Mouse (Mus musculus): ENCODE results near the gene Tspan13. TPM values are rescaled to one million over a fixed set of nuclear protein-coding genes. Genes with fewer than 3 reads are reported as not detected.
A peak's percentile ranks its signal among the peaks of the same experiment; 100 is the strongest.

Tspan13 gene
- 0.87 TPM for polyA plus RNA-seq (2012; fragmentation: generic; extraction: Trizol)
- long read RNA-seq, experiment 1, partial matches to known transcripts: 0 of 1 reads
- long read RNA-seq, experiment 1, other reads (novel, unspliced or antisense): 0 of 1 reads
- long read RNA-seq, experiment 2, partial matches to known transcripts: 0 of 1 reads
- long read RNA-seq, experiment 2, other reads (novel, unspliced or antisense): 0 of 1 reads

DNA sequence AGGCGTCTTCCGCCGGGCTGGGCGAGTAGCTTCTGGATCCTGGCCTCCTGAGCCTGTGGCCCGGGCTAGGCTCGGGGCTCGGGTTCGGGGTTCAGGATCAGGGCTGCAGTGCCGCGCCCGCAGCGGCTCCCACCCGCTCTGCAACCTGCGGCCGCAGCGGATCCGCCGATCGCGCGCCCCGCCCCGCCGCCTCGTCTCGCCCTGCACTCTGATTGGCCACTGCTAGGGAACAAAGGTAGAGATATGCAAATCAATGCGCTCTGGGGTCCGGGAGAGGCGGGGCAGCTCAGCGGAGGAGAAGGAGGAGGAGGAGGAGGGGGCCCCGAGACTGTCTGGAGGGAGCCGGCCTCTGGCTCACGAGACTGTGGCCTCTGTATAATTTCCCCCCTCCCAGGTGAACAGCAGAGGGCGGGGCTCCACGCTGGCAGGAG is at the start of gene Tspan13:
Gene Tspan13 (minus strand): TSS at position 153 of the 431 bp plus-strand sequence.
- Histone ChIP-seq H3K79me2 (ENCODE audit: control insufficient read depth, insufficient read depth) (no peaks in the 10 kb centered on the region), H3K27me3 (ENCODE audit: control insufficient read depth, insufficient read depth, insufficient read length) (no peaks in the 10 kb centered on the region), H3K79me3 (ENCODE audit: low read depth) (no peaks in the 10 kb centered on the region), H3ac (ENCODE audit: control insufficient read depth, insufficient read length, low read depth) (peak within 1 kb of the TSS; percentile 77), H3K4me3 (ENCODE audit: insufficient read depth, poor library complexity, severe bottlenecking) (no peak within 1 kb of the TSS), H3K36me3 (ENCODE audit: control insufficient read depth, insufficient read depth) (no peaks in the 10 kb centered on the region)
- TF ChIP-seq MYOD1 (IDR thresholded peaks at IDR 0.05; ENCODE audit: control insufficient read depth, insufficient read length, low read depth) (no peak), FOSL1 (IDR thresholded peaks at IDR 0.05; ENCODE audit: insufficient read depth, low read length, poor library complexity, severe bottlenecking) (no peak), CTCF (IDR thresholded peaks at IDR 0.05; ENCODE audit: control insufficient read depth, insufficient read depth, insufficient read length) (no peak), MYOG (IDR thresholded peaks at IDR 0.05; ENCODE audit: control insufficient read depth, extremely low read depth, insufficient read length) (no peak), CEBPB (IDR thresholded peaks at IDR 0.05; ENCODE audit: low read depth) (no peak)

DNA sequence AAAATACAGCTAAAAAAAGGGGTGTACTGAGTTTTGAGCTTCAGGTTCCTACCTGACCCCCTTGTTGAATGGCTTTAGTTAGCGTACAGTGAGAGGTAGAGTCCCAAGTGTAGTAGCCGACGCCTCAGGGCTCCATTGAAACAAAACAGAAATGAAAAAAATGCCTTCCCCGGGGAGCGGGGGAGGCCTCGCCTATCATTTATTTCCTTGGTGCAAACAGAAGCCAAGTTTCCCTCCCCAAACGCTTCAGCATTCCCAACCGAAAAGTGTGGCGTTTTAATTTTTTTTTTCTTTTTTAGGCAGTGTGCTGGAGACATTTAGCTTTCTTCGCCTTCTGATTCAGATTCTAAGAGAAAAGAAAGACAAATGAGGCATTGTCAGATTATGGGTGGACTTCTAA is 49.7 kb upstream of the Tspan13 start:
- H3K79me3 ChIP-seq (ENCODE audit: low read depth): no peaks in the 10 kb centered on the region
- no peak overlapping the region for H3ac ChIP-seq (ENCODE audit: control insufficient read depth, insufficient read length, low read depth)
- no peak overlapping the region for H3K4me3 ChIP-seq (ENCODE audit: insufficient read depth, poor library complexity, severe bottlenecking)
- H3K79me2 ChIP-seq (ENCODE audit: control insufficient read depth, insufficient read depth): no peaks in the 10 kb centered on the region
- peaks cover 35% of the 10 kb centered on the region for H3K36me3 ChIP-seq (ENCODE audit: control insufficient read depth, insufficient read depth)
- no peaks in the 10 kb centered on the region for H3K27me3 ChIP-seq (ENCODE audit: control insufficient read depth, insufficient read depth, insufficient read length)
- TF ChIP-seq FOSL1 (IDR thresholded peaks at IDR 0.05; ENCODE audit: insufficient read depth, low read length, poor library complexity, severe bottlenecking) (no peak), CTCF (IDR thresholded peaks at IDR 0.05; ENCODE audit: control insufficient read depth, insufficient read depth, insufficient read length) (no peak), CEBPB (IDR thresholded peaks at IDR 0.05; ENCODE audit: low read depth) (no peak), MAX (IDR thresholded peaks at IDR 0.05) (no peak), USF1 (IDR thresholded peaks at IDR 0.05; ENCODE audit: low read depth) (no peak), MYOD1 (IDR thresholded peaks at IDR 0.05; ENCODE audit: control insufficient read depth, insufficient read length, low read depth) (no peak), MYOG (IDR thresholded peaks at IDR 0.05; ENCODE audit: control insufficient read depth, extremely low read depth, insufficient read length) (no peak)

DNA sequence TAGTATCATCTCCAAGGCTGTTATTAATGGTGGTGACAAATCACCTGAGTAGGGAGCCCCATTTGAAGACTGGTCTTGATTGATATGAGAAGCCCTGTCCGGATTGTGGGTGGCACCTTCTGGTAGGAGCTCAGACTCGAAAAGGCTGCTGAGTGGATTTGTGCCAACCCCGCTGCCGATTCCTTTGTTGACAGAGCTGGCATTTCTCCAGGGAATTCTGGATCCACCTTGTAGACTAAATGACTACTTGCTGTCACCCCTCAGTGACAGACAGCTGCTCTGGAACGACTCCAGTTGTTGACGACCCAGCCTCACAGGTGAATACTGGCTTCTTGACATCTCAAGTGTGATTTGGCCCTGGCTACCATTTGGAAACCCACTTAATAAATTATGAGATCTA is 46.9 kb upstream of the Tspan13 start:
- no peak for TF ChIP-seq MAX (IDR thresholded peaks at IDR 0.05)
- TF ChIP-seq MYOG (IDR thresholded peaks at IDR 0.05; ENCODE audit: control insufficient read depth, extremely low read depth, insufficient read length): no peak
- TF ChIP-seq FOSL1 (IDR thresholded peaks at IDR 0.05; ENCODE audit: insufficient read depth, low read length, poor library complexity, severe bottlenecking): no peak
- TF ChIP-seq CEBPB (IDR thresholded peaks at IDR 0.05; ENCODE audit: low read depth): no peak
- TF ChIP-seq MYOD1 (IDR thresholded peaks at IDR 0.05; ENCODE audit: control insufficient read depth, insufficient read length, low read depth): no peak
- no peak for TF ChIP-seq CTCF (IDR thresholded peaks at IDR 0.05; ENCODE audit: control insufficient read depth, insufficient read depth, insufficient read length)
- no peak for TF ChIP-seq USF1 (IDR thresholded peaks at IDR 0.05; ENCODE audit: low read depth)
- H3K79me3 ChIP-seq (ENCODE audit: low read depth): no peaks in the 10 kb centered on the region

DNA sequence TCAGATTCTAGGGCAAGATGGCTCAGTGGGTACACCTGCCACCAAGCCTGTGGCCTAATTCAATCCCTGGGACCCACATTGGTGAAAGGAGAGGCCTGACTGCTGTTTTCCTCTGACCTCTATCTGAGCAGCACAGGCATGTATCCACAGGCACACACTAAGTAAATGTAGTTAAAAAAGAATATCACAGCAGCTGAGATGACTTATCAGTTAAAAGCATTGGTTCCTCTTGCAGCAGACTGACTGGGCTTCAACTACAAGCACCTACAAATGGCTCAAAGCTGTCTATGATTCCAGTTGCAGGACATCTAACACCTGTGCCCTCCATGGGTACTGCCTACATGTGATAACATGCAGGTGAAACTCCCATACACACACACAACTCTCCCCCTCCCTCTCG is 46.5 kb upstream of the Tspan13 start:
- TF ChIP-seq CEBPB (IDR thresholded peaks at IDR 0.05; ENCODE audit: low read depth) (no peak), MYOG (IDR thresholded peaks at IDR 0.05; ENCODE audit: control insufficient read depth, extremely low read depth, insufficient read length) (no peak), FOSL1 (IDR thresholded peaks at IDR 0.05; ENCODE audit: insufficient read depth, low read length, poor library complexity, severe bottlenecking) (no peak), USF1 (IDR thresholded peaks at IDR 0.05; ENCODE audit: low read depth) (no peak), MYOD1 (IDR thresholded peaks at IDR 0.05; ENCODE audit: control insufficient read depth, insufficient read length, low read depth) (no peak), MAX (IDR thresholded peaks at IDR 0.05) (no peak), CTCF (IDR thresholded peaks at IDR 0.05; ENCODE audit: control insufficient read depth, insufficient read depth, insufficient read length) (no peak)
- no peak overlapping the region for H3ac ChIP-seq (ENCODE audit: control insufficient read depth, insufficient read length, low read depth)
- H3K27me3 ChIP-seq (ENCODE audit: control insufficient read depth, insufficient read depth, insufficient read length): no peaks in the 10 kb centered on the region
- H3K79me2 ChIP-seq (ENCODE audit: control insufficient read depth, insufficient read depth): no peaks in the 10 kb centered on the region
- H3K79me3 ChIP-seq (ENCODE audit: low read depth): no peaks in the 10 kb centered on the region
- H3K36me3 ChIP-seq (ENCODE audit: control insufficient read depth, insufficient read depth): peaks cover 24% of the 10 kb centered on the region
- H3K4me3 ChIP-seq (ENCODE audit: insufficient read depth, poor library complexity, severe bottlenecking): no peak overlapping the region

More for the DNA sequence above, 46.9 kb upstream of the Tspan13 start:
- H3K36me3 ChIP-seq (ENCODE audit: control insufficient read depth, insufficient read depth): peaks cover 24% of the 10 kb centered on the region
- no peak overlapping the region for H3K4me3 ChIP-seq (ENCODE audit: insufficient read depth, poor library complexity, severe bottlenecking)
- no peak overlapping the region for H3ac ChIP-seq (ENCODE audit: control insufficient read depth, insufficient read length, low read depth)
- no peaks in the 10 kb centered on the region for H3K27me3 ChIP-seq (ENCODE audit: control insufficient read depth, insufficient read depth, insufficient read length)
- no peaks in the 10 kb centered on the region for H3K79me2 ChIP-seq (ENCODE audit: control insufficient read depth, insufficient read depth)

DNA sequence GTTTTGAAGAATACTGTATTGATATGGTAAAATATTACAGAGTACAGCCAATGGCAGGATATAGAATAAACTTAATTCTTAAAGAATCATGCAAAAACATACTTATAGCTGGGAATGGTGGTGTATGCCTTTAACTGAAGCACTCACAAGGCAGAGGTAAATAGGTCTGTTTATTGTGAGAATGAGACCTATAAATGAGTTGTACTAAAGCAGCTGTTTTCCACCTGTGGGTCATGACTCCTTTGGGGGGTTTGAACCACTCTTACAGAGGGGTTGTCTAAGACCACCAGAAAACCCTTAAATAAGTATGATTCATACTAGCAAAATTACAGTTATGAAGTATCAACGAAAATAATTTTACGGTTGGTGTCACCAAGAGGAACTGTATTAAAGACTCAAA is 43.1 kb upstream of the Tspan13 start:
- H3K4me3 ChIP-seq (ENCODE audit: insufficient read depth, poor library complexity, severe bottlenecking): no peak overlapping the region
- H3K27me3 ChIP-seq (ENCODE audit: control insufficient read depth, insufficient read depth, insufficient read length): no peaks in the 10 kb centered on the region
- TF ChIP-seq MYOD1 (IDR thresholded peaks at IDR 0.05; ENCODE audit: control insufficient read depth, insufficient read length, low read depth) (no peak), USF1 (IDR thresholded peaks at IDR 0.05; ENCODE audit: low read depth) (no peak), MAX (IDR thresholded peaks at IDR 0.05) (no peak), FOSL1 (IDR thresholded peaks at IDR 0.05; ENCODE audit: insufficient read depth, low read length, poor library complexity, severe bottlenecking) (no peak), MYOG (IDR thresholded peaks at IDR 0.05; ENCODE audit: control insufficient read depth, extremely low read depth, insufficient read length) (no peak), CTCF (IDR thresholded peaks at IDR 0.05; ENCODE audit: control insufficient read depth, insufficient read depth, insufficient read length) (no peak), CEBPB (IDR thresholded peaks at IDR 0.05; ENCODE audit: low read depth) (no peak)
- no peaks in the 10 kb centered on the region for H3K79me3 ChIP-seq (ENCODE audit: low read depth)
- no peaks in the 10 kb centered on the region for H3K79me2 ChIP-seq (ENCODE audit: control insufficient read depth, insufficient read depth)
- no peak overlapping the region for H3ac ChIP-seq (ENCODE audit: control insufficient read depth, insufficient read length, low read depth)
- no peaks in the 10 kb centered on the region for H3K36me3 ChIP-seq (ENCODE audit: control insufficient read depth, insufficient read depth)
